Mouse (Mus musculus) mouse trophoblast stem cell (cell line): ENCODE results near the gene Tmem198b.

Experiments
- in situ Hi-C, 2 experiments: fragments of 300-500 bp; cut with MseI, MboI; formaldehyde crosslinking; loops; 2 replicates in 1 of 2; 3 replicates in 1 of 2; pipeline ENCODE4 v1.15.1; 2025

Tmem198b gene

GRCm38 (mm10) chr10:128801981-128802495 lies 2.1 kb downstream of the Tmem198b start:
- in situ Hi-C loops: no loop called here

- in situ Hi-C loops: no loop called here
Measured at GRCm38 (mm10) chr10:128798676-128799075, 5.5 kb downstream of the Tmem198b start.

GRCm38 (mm10) chr10:128795581-128795980 lies 8.6 kb downstream of the Tmem198b start:
- in situ Hi-C loops: no loop called here

- in situ Hi-C loops: no loop called here
Measured at GRCm38 (mm10) chr10:128794391-128794790, 9.8 kb downstream of the Tmem198b start.

GRCm38 (mm10) chr10:128793258-128793657 lies 10.9 kb downstream of the Tmem198b start:
- in situ Hi-C loops: no loop called here

GRCm38 (mm10) chr10:128792041-128792440 lies 12.1 kb downstream of the Tmem198b start:
- in situ Hi-C loops: no loop called here

GRCm38 (mm10) chr10:128790398-128791124 lies 13.6 kb downstream of the Tmem198b start, which contains the start of gene Mmp19:
Gene Mmp19, plus strand, starts transcription at chr10:128790910.
- in situ Hi-C loops: no loop called here

GRCm38 (mm10) chr10:128780200-128780599 lies 24.0 kb downstream of the Tmem198b start:
- in situ Hi-C loops: no loop called here

- in situ Hi-C loops: no loop called here
Measured at GRCm38 (mm10) chr10:128779011-128779795, 25.0 kb downstream of the Tmem198b start.

GRCm38 (mm10) chr10:128778441-128778840 lies 25.7 kb downstream of the Tmem198b start:
- in situ Hi-C loops: no loop called here

- in situ Hi-C loops: no loop called here
Measured at GRCm38 (mm10) chr10:128773685-128774084, 30.5 kb downstream of the Tmem198b start.

GRCm38 (mm10) chr10:128772895-128773294 lies 31.3 kb downstream of the Tmem198b start:
- in situ Hi-C loops: no loop called here
